25 mouse cellular contexts compared by ENCODE assay signal in the genomic region with DNA sequence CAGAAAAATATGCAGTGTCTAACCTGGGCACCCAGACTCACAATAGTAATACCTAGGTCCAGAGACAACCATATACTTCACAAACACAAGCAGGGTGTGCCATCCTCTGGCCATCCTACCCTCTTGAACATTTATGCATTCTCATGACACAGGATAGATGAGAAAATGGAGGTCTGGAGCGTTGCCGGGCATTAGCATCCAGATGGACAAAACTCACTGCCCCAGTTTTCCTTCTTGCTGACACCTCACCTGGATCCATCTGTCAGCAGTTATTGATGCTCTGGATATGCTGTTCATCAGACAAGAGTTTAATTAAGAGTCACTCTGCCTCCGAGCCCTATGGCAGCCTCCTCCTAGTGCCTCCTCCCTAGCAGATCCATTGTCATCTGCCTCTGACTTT.
DNase-seq lines count a peak whose midpoint lies in the region; ATAC-seq and TF ChIP-seq lines count a peak whose summit lies in the region.
"Had no signal": no experiment of that assay in that cellular context is flagged by ENCODE, and none has a peak within 500 bp of the region (broad histone marks: within the 10 kb centered on the region; RNA-seq: fewer than 3 reads in every experiment).

No protein-coding gene starts in this region.

- 76% methylated on average over 3 of the region's 3 CpGs for WGBS in hindbrain, embryonic 13.5 days
- WGBS in hindbrain, embryonic 11.5 days = 87% methylated on average over 3 of the region's 3 CpGs
- 83% methylated on average over 3 of the region's 3 CpGs for WGBS in midbrain, embryonic 14.5 days
- 91% methylated on average over 3 of the region's 3 CpGs for WGBS in midbrain, embryonic 13.5 days

- H3K4me2 ChIP-seq in hindbrain, embryonic 13.5 days = no peak overlapping the region
- no peak overlapping the region for H3K4me2 ChIP-seq in hindbrain, embryonic 11.5 days (replicated peaks; ENCODE audit: low read depth, low read length)
- no peak overlapping the region for H3K4me2 ChIP-seq in midbrain, embryonic 14.5 days (ENCODE audit: low read length)
- no peak overlapping the region for H3K4me2 ChIP-seq in midbrain, embryonic 13.5 days (replicated peaks)
- H3K4me2 ChIP-seq: embryonic facial prominence, embryonic 12.5 days; heart, embryonic 11.5 days; kidney, embryonic 15.5 days; limb, embryonic 13.5 days; liver, embryonic 11.5 days; lung, embryonic 15.5 days; midbrain, embryonic 12.5 days; neural tube, embryonic 12.5 days had no signal

- peak overlapping the region; percentile 66; the same call in 1 of the 2 replicates for H3K27ac ChIP-seq in hindbrain, embryonic 13.5 days
- no peak overlapping the region for H3K27ac ChIP-seq in hindbrain, embryonic 11.5 days (ENCODE audit: low read depth, low read length)
- peak overlapping the region; percentile 52; the same call in 1 of the 2 replicates for H3K27ac ChIP-seq in midbrain, embryonic 14.5 days (replicated peaks; ENCODE audit: low read depth, low read length)
- no peak overlapping the region for H3K27ac ChIP-seq in midbrain, embryonic 13.5 days
- H3K27ac ChIP-seq in gastrocnemius, adult 2 months = no peak overlapping the region
- H3K27ac ChIP-seq: embryonic facial prominence, embryonic 12.5 days; kidney, embryonic 15.5 days; limb, embryonic 13.5 days; lung, embryonic 15.5 days; neural tube, embryonic 12.5 days had no signal

- no peak for ATAC-seq in hindbrain, embryonic 13.5 days (ENCODE audit: low FRiP score)
- ATAC-seq in hindbrain, embryonic 11.5 days (ENCODE audit: low FRiP score) = no peak
- ATAC-seq in midbrain, embryonic 14.5 days (ENCODE audit: low FRiP score, low TSS enrichment) = no peak
- ATAC-seq in midbrain, embryonic 13.5 days = no peak
- ATAC-seq: CD4-positive, CD25-positive, alpha-beta regulatory T cell, adult 4 months; forebrain, embryonic 14.5 days; inflammation-experienced regulatory T-cells, adult 6 months had no signal

- H3K4me3 ChIP-seq in hindbrain, embryonic 13.5 days = no peak overlapping the region
- no peak overlapping the region for H3K4me3 ChIP-seq in hindbrain, embryonic 11.5 days (ENCODE audit: low read depth, low read length)
- no peak overlapping the region for H3K4me3 ChIP-seq in midbrain, embryonic 14.5 days (replicated peaks; ENCODE audit: low read depth, low read length)
- no peak overlapping the region for H3K4me3 ChIP-seq in midbrain, embryonic 13.5 days (replicated peaks)
- no peak overlapping the region for H3K4me3 ChIP-seq in gastrocnemius, adult 2 months
- H3K4me3 ChIP-seq: embryonic facial prominence, embryonic 12.5 days; kidney, embryonic 15.5 days; limb, embryonic 13.5 days; lung, embryonic 15.5 days; midbrain, embryonic 12.5 days; myocyte; neural tube, embryonic 12.5 days had no signal

- no peaks in the 10 kb centered on the region for H3K36me3 ChIP-seq in hindbrain, embryonic 13.5 days
- H3K36me3 ChIP-seq in hindbrain, embryonic 11.5 days (ENCODE audit: control insufficient read depth, insufficient read depth, low read length) = no peaks in the 10 kb centered on the region
- no peaks in the 10 kb centered on the region for H3K36me3 ChIP-seq in midbrain, embryonic 14.5 days (ENCODE audit: control insufficient read depth, insufficient read depth, low read length)
- H3K36me3 ChIP-seq in midbrain, embryonic 13.5 days = no peaks in the 10 kb centered on the region
- H3K36me3 ChIP-seq: embryonic facial prominence, embryonic 12.5 days; kidney, embryonic 15.5 days; limb, embryonic 13.5 days; lung, embryonic 15.5 days; midbrain, embryonic 12.5 days; neural tube, embryonic 12.5 days had no signal

- no peak overlapping the region for H3K9ac ChIP-seq in hindbrain, embryonic 13.5 days
- H3K9ac ChIP-seq in hindbrain, embryonic 11.5 days (ENCODE audit: low read depth, low read length) = no peak overlapping the region
- H3K9ac ChIP-seq in midbrain, embryonic 14.5 days (replicated peaks; ENCODE audit: low read length) = no peak overlapping the region
- no peak overlapping the region for H3K9ac ChIP-seq in midbrain, embryonic 13.5 days (replicated peaks)
- H3K9ac ChIP-seq: embryonic facial prominence, embryonic 12.5 days; kidney, embryonic 15.5 days; limb, embryonic 13.5 days; lung, embryonic 15.5 days; midbrain, embryonic 12.5 days; neural tube, embryonic 12.5 days had no signal

- H3K4me1 ChIP-seq in hindbrain, embryonic 13.5 days (replicated peaks) = peaks cover 21% of the 10 kb centered on the region
- no peaks in the 10 kb centered on the region for H3K4me1 ChIP-seq in hindbrain, embryonic 11.5 days (replicated peaks; ENCODE audit: control insufficient read depth, insufficient read depth, low read length)
- H3K4me1 ChIP-seq in midbrain, embryonic 14.5 days (ENCODE audit: control insufficient read depth, insufficient read depth, low read length) = 0 out of 2 replicates have a peak, but pooled peaks cover 4% of the 10 kb centered on the region
- H3K4me1 ChIP-seq in midbrain, embryonic 13.5 days (replicated peaks) = 0 out of 2 replicates have a peak, but pooled peaks cover 2% of the 10 kb centered on the region
- H3K4me1 ChIP-seq: embryonic facial prominence, embryonic 12.5 days; kidney, embryonic 15.5 days; limb, embryonic 13.5 days; lung, embryonic 15.5 days; midbrain, embryonic 12.5 days; neural tube, embryonic 12.5 days had no signal

- intact Hi-C loops in gastrocnemius, adult 2 months (cut with DNase I) = no loop called here

- no peak for TF ChIP-seq CTCF in gastrocnemius, adult 2 months (IDR thresholded peaks at IDR 0.05)

- H3K9me3 ChIP-seq in hindbrain, embryonic 13.5 days = no peaks in the 10 kb centered on the region
- no peaks in the 10 kb centered on the region for H3K9me3 ChIP-seq in hindbrain, embryonic 11.5 days (ENCODE audit: control insufficient read depth, low read length)
- H3K9me3 ChIP-seq in midbrain, embryonic 14.5 days (ENCODE audit: control insufficient read depth, low read length) = no peaks in the 10 kb centered on the region
- H3K9me3 ChIP-seq in midbrain, embryonic 13.5 days = no peaks in the 10 kb centered on the region
- H3K9me3 ChIP-seq: embryonic facial prominence, embryonic 12.5 days; kidney, embryonic 15.5 days; limb, embryonic 13.5 days; lung, embryonic 15.5 days; midbrain, embryonic 12.5 days; neural tube, embryonic 12.5 days had no signal

- no peak for DNase-seq in hindbrain, embryonic 11.5 days (ENCODE audit: low spot score)
- DNase-seq in midbrain, embryonic 14.5 days = no peak
- peak; percentile 41 for DNase-seq in cerebellum, adult 8-10 months
- peak; percentile 37 to 44 for DNase-seq in cerebellum, postnatal 10 days
- DNase-seq in gastrocnemius, adult 2 months = no peak
- no peak for DNase-seq in adrenal gland, postnatal 4 days (ENCODE audit: low spot score in 2 of 2)
- DNase-seq: embryo, embryonic 11 days; gastrocnemius, postnatal 36 days; lung, postnatal 36 days; retina, postnatal 1 day; thymus, postnatal 4 days had no signal

- H3K27me3 ChIP-seq in hindbrain, embryonic 13.5 days = no peaks in the 10 kb centered on the region
- no peaks in the 10 kb centered on the region for H3K27me3 ChIP-seq in hindbrain, embryonic 11.5 days (ENCODE audit: control insufficient read depth, insufficient read depth, low read length)
- no peaks in the 10 kb centered on the region for H3K27me3 ChIP-seq in midbrain, embryonic 14.5 days (ENCODE audit: control insufficient read depth, insufficient read depth, low read length)
- H3K27me3 ChIP-seq in midbrain, embryonic 13.5 days = no peaks in the 10 kb centered on the region
- H3K27me3 ChIP-seq: embryonic facial prominence, embryonic 12.5 days; kidney, embryonic 15.5 days; limb, embryonic 13.5 days; lung, embryonic 15.5 days; midbrain, embryonic 12.5 days; neural tube, embryonic 12.5 days had no signal

Comparison
In these comparisons a context has a peak if more than half of its experiments do, and no peak if none do; other contexts are left out.
1. H3K27ac ChIP-seq: peak in hindbrain, embryonic 13.5 days (single experiment) and midbrain, embryonic 14.5 days (single experiment); none in hindbrain, embryonic 11.5 days (single experiment), midbrain, embryonic 13.5 days (single experiment) and gastrocnemius, adult 2 months (single experiment).
2. DNase-seq: peak in cerebellum, adult 8-10 months (single experiment) and cerebellum, postnatal 10 days (2 of 2); none in hindbrain, embryonic 11.5 days (single experiment), midbrain, embryonic 14.5 days (single experiment), gastrocnemius, adult 2 months (single experiment) and adrenal gland, postnatal 4 days (0 of 2).